Mouse (Mus musculus): Measurements from ENCODE around the gene Orm1. TPM values are rescaled to one million over a fixed set of nuclear protein-coding genes. Genes with fewer than 3 reads are reported as not detected.

Orm1 gene
- polyA plus RNA-seq, 1 experiment from 2014 or later, result 0.42 TPM

DNA sequence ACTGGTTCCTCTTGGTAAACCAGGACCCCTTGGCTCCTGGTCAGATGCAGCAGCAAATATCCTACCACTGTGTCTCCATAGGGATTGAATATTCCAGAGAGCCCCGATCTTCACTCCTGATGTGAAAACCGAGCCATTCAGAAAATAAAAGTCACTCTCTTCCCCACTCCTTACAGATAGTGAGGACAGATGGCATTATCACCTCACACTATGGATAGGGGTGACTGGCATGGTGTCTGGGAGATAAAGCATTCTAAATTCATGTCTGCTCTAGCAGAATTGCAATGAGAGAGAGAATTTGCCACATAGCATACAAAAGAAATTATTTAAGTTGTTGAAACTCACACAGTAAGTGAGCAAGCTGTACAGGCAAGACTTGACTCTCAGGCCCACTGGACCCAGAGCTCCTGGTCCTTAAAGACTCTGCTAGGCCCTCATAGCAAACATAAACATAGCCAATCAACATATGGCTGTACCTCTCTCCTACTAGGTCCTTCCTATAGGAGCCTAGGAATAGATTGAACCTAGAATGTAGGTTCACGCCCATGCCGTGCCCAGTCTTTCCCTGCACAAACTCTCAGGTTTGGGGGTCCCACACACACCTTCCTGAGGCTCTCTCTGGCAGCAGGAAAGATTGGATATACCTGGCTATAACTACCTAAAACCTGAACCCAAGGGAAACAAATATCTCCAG is 38.5 kb downstream of the Orm1 start:
- no peak for DNase-seq (ENCODE audit: low read depth, low spot score)
- in situ Hi-C loops (cut with MboI; ENCODE audit: low pct_unique_long_range_greater_than_20kb), result no loop called here
- POLR2A ChIA-PET, result no interaction called here
- ATAC-seq, result no peak
- CTCF ChIA-PET, result no interaction called here
- no peak for TF ChIP-seq CTCF (IDR thresholded peaks at IDR 0.05)
- no peaks in the 10 kb centered on the region for H3K27me3 ChIP-seq

DNA sequence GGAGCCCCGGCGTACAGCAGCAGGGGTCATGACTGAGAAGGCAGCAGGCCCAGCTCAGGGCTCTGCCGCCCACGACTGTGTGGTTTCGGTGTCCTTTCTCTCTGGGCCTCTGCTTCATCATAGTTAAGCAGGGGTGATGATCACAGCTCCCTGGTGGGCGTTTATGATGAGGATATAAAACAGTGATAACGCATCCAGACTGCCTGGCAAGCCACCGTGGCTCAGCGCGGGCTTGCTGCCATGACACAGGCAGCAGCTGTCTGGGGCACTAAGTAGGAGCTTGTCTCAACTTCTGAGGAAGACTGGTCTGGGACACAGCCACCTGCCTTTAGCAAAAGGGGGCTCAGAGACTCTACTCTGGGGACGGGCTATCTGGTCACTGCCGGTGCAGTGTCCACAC is 39.1 kb downstream of the Orm1 start:
- in situ Hi-C loops (cut with MboI; ENCODE audit: low pct_unique_long_range_greater_than_20kb), result no loop called here
- ChIA-PET POLR2A (no interaction called here), CTCF (no interaction called here)
- ATAC-seq (no peak), DNase-seq (ENCODE audit: low read depth, low spot score) (no peak)
- no peak for TF ChIP-seq CTCF (IDR thresholded peaks at IDR 0.05)
- H3K27me3 ChIP-seq, result no peaks in the 10 kb centered on the region

DNA sequence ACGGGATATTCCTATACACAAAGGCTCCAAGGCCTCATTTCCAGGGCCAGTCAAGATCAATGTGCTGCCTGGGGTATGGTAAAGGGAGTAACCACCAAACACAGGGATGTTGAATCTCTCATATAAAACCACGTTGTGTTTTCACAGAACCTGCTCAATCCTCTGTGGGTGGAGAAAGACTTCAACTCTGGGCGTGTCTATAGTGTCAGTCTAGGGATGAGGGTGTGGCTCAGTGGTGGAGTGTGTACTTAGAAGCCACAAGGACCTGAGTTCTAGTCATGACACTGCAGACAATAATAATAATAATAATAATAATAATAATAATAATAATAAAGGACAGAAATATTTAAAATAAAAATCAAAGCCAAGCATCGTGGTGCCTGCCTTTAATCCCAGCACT is 39.9 kb downstream of the Orm1 start:
- CTCF ChIA-PET, result no interaction called here
- in situ Hi-C loops (cut with MboI; ENCODE audit: low pct_unique_long_range_greater_than_20kb), result no loop called here
- DNase-seq (ENCODE audit: low read depth, low spot score) (no peak), ATAC-seq (no peak)
- POLR2A ChIA-PET, result interaction anchor here (0.7 kb wide), 1 partner anchor 352 kb away, joined by 3 read pairs; no protein-coding TSS in a partner anchor
- TF ChIP-seq CTCF (IDR thresholded peaks at IDR 0.05), result no peak
- H3K27me3 ChIP-seq, result no peaks in the 10 kb centered on the region

DNA sequence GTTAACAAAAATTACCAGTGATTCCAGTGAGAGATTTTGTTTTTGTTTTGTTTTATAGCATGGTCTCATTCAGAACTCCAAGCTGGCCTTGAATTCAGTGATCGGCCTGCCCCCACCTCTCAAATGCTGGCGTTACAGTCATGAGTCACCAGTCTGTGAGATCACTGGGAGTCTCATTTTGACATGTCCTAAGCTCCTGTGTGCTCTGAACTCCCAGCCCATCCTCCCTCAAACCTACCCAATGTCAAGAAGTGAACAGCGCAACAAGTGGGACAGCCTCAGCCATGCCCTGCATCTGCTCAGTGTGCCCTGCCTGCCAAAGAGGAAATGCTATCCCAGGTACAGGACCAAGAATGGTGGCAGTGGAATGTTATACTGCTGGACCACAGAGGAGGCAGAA is 40.9 kb downstream of the Orm1 start:
- ATAC-seq (no peak), DNase-seq (ENCODE audit: low read depth, low spot score) (no peak)
- ChIA-PET CTCF (no interaction called here), POLR2A (no interaction called here)
- no peaks in the 10 kb centered on the region for H3K27me3 ChIP-seq
- in situ Hi-C loops (cut with MboI; ENCODE audit: low pct_unique_long_range_greater_than_20kb), result no loop called here
- TF ChIP-seq CTCF (IDR thresholded peaks at IDR 0.05), result no peak

DNA sequence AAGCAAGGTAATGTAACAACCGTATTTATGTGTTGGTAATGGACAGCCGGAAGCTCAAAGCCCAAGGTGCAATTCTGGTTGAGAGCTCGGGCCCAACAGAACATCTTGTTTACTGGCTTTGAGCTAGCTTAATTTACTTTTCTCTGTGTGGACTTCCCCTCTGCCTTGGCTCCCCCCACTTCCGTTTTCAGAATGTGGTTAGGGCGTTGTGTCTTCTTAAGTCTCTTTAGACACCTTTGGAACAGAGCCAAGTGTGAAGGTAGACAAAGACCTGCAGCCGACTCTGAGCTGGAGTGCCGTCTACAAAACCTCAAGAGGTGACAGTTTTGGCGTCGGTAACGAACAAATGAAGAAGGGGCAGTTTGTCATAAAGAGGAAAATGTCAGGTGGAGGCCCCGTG is 41.4 kb downstream of the Orm1 start:
- no peak for TF ChIP-seq CTCF (IDR thresholded peaks at IDR 0.05)
- no peaks in the 10 kb centered on the region for H3K27me3 ChIP-seq
- in situ Hi-C loops (cut with MboI; ENCODE audit: low pct_unique_long_range_greater_than_20kb), result no loop called here
- DNase-seq (ENCODE audit: low read depth, low spot score) (no peak), ATAC-seq (no peak)
- ChIA-PET POLR2A (no interaction called here), CTCF (no interaction called here)

DNA sequence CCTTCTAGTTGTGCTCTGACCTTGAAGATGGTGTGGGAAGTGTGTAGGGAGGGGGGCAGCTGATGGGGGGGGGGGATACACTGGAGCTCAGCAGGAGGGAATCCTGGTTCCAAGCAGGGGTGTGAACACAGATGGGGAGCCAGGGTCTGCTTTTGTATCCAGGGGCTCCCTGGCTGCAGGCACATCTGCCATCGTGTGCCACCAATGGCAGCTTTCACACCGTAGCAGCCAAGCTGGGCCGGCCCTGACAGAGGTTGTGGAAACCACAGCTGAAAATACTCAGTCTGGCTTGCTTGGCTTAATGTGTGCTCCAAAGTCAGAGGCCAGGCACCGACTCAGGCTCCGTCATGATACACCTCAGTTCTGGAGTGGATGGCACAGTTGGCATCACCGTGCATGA is 43.7 kb downstream of the Orm1 start:
- ChIA-PET CTCF (interaction anchor here (0.6 kb wide), 1 partner anchor 95 kb away, joined by 3 read pairs; no protein-coding TSS in a partner anchor), POLR2A (no interaction called here)
- in situ Hi-C loops (cut with MboI; ENCODE audit: low pct_unique_long_range_greater_than_20kb), result no loop called here
- no peak for ATAC-seq
- no peak for DNase-seq (ENCODE audit: low read depth, low spot score)
- H3K27me3 ChIP-seq, result no peaks in the 10 kb centered on the region
- TF ChIP-seq CTCF (IDR thresholded peaks at IDR 0.05), result no peak

DNA sequence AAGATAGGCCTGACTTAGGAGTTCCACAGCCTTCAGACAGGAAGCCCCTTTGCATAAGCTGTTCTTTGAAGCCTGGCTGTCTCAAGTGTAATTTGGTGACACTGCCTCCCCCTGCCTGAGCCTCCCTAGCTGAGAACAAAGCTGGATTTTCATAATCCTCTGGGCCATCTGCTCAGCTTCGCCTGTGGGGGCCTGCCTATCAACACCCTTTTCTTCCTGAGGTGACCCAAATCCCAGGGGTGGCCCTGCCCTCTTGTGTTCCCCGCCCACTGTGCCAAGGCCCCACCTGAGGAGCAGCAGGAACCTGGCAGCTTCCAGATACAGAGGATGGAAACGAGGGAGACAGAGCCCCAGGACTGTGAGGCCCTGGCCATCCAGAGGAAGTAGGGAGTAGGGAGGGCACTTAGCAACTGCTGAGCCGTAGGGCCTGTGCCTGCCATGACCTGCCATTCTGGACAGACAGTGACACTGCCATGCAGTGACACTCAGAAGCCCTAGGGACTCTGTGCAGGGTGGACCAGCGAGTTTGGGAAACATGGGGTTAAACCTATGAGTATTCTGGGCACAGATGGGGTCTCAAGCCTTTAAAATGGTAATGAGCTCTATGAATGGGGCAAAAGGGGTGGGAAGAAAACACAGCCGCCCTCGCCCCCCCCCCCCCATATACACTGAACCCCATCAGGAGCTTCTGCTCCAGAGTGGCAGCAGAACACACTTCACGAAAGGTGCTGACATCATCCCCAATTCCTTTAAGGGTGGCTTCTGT is 44.9 kb downstream of the Orm1 start:
- ChIA-PET POLR2A (no interaction called here), CTCF (interaction anchor here (1.7 kb wide), 1 partner anchor 13 kb away, joined by 7 read pairs; no protein-coding TSS in a partner anchor)
- no peak for TF ChIP-seq CTCF (IDR thresholded peaks at IDR 0.05)
- ATAC-seq, result no peak
- in situ Hi-C loops (cut with MboI; ENCODE audit: low pct_unique_long_range_greater_than_20kb), result no loop called here
- H3K27me3 ChIP-seq, result no peaks in the 10 kb centered on the region
- DNase-seq (ENCODE audit: low read depth, low spot score), result no peak

DNA sequence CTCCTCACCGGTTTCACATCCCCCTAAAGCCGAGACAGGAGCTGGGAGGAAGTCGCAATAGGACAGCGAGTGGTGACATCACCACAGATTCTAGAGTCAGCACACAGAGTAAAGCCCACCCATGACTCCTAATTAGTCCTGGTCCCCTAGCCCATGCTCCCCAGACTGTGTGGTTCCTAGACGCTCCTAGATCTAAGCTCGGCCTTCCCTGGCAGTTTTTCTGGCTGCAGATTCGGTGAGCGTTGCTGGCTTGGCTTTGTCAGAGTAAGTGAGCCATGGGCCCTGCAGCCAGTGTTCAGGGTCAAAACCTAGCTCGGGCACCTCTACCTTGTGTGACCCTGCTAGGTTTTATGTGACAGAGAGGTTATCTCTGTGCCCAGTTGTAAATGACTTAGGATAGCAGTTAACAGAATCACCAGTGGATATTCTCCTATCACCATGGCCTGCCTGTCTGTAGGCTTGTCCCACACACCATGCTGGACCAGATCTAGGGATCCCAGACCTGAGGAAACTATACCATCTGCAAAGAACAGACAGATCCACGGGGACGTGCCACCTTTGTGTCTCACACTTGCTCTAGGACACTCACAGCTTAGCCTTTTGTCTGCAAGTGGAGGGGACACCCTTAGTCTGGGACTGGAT is 45.6 kb downstream of the Orm1 start:
- POLR2A ChIA-PET, result no interaction called here
- no peaks in the 10 kb centered on the region for H3K27me3 ChIP-seq
- DNase-seq (ENCODE audit: low read depth, low spot score), result no peak

DNA sequence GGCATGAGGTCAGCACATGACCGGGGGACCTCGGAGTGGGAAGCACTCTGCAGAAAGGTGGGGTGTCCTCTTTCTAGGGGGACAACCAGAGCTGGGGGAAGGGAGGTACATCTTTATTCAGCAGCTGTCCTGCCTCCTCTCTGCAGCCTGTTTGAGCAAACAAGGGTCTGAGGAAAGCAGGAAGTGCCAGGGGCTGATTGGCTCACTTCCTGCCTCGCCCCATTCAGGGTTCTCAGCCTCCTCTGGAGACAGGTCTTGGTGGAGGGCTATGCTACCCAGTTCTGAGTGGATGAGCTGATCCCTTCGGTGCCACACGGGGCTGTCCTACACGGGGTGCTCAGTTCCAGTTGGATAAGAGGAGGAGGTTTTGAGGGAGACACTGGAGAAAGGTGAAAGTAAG is 47.0 kb downstream of the Orm1 start:
- CTCF ChIA-PET, result interaction anchor here (1.7 kb wide), 1 partner anchor 11 kb away, joined by 7 read pairs; no protein-coding TSS in a partner anchor
- no peak for TF ChIP-seq CTCF (IDR thresholded peaks at IDR 0.05)
- no peak for ATAC-seq
- in situ Hi-C loops (cut with MboI; ENCODE audit: low pct_unique_long_range_greater_than_20kb), result no loop called here
- POLR2A ChIA-PET, result no interaction called here
- H3K27me3 ChIP-seq, result no peaks in the 10 kb centered on the region
- DNase-seq (ENCODE audit: low read depth, low spot score), result no peak

More for the DNA sequence above, 45.6 kb downstream of the Orm1 start:
- no peak for TF ChIP-seq CTCF (IDR thresholded peaks at IDR 0.05)
- CTCF ChIA-PET, result interaction anchor here (1.7 kb wide), 1 partner anchor 12 kb away, joined by 7 read pairs; no protein-coding TSS in a partner anchor
- no peak for ATAC-seq
- in situ Hi-C loops (cut with MboI; ENCODE audit: low pct_unique_long_range_greater_than_20kb), result no loop called here

Other genes with a start within 250 kb of the Orm1 start
- 0.10 TPM for gene Ambp, start 189.8 kb upstream of the Orm1 start, polyA plus RNA-seq (2021)
- 10.7 TPM for gene Kif12, start 172.4 kb upstream of the Orm1 start, polyA plus RNA-seq (2021)
- 4.2 TPM for gene Col27a1, start 130.6 kb upstream of the Orm1 start, polyA plus RNA-seq (2021)
- 0.08 TPM for gene Orm3, start 11.6 kb downstream of the Orm1 start, polyA plus RNA-seq (2021)
- gene Orm2, start 17.9 kb downstream of the Orm1 start, polyA plus RNA-seq (2021), result 1.7 TPM
- 4.7 TPM for gene Akna, start 58.8 kb downstream of the Orm1 start, polyA plus RNA-seq (2021)
- 31.0 TPM for gene Whrn, start 151.4 kb downstream of the Orm1 start, polyA plus RNA-seq (2021)
- gene Atp6v1g1, start 200.2 kb downstream of the Orm1 start, polyA plus RNA-seq (2021), result 230 TPM
- gene Tmem268, start 214.2 kb downstream of the Orm1 start, polyA plus RNA-seq (2021), result 9.5 TPM

Data from Patski (cell line).